Mouse (Mus musculus) erythroblast, embryonic 14.5 days (primary cell): ENCODE data around the gene Klhl29. TPM values are rescaled to one million over a fixed set of nuclear protein-coding genes. Genes with fewer than 3 reads are reported as not detected.

Source experiments
- H3K27me3 ChIP-seq: 2 replicates; pipeline ENCODE4 v1.6.1; 2012; ENCODE audit warnings: inconsistent platforms; ENCODE audit not compliant: control insufficient read depth
- H3K36me3 ChIP-seq: 2 replicates; pipeline ENCODE4 v1.6.1; 2012; ENCODE audit warnings: mild to moderate bottlenecking, inconsistent platforms; ENCODE audit not compliant: control insufficient read depth
- H3K4me1 ChIP-seq: 2 replicates; pipeline ENCODE4 v1.6.1; 2012; ENCODE audit warnings: inconsistent platforms; ENCODE audit not compliant: control insufficient read depth
- H3K4me3 ChIP-seq: replicated peaks from 2 replicates; pipeline ENCODE3; 2012; ENCODE audit warnings: moderate library complexity, mild to moderate bottlenecking, inconsistent platforms
- H3K9me3 ChIP-seq: 2 replicates; pipeline ENCODE4 v1.6.1; 2012; ENCODE audit warnings: low read length, inconsistent platforms, mixed read lengths; ENCODE audit not compliant: control insufficient read depth
- GATA1 ChIP-seq: IDR thresholded peaks from 2 replicates; pipeline ENCODE4 v1.6.1; 2012; ENCODE audit warnings: low read length, inconsistent platforms, mixed read lengths
- TAL1 ChIP-seq: IDR thresholded peaks from 3 replicates; pipeline ENCODE4 v1.6.1; 2012; ENCODE audit warnings: low read length, inconsistent platforms, mixed read lengths
- polyA plus RNA-seq: library from polyadenylated mRNA; stranded (reverse); fragments of >175 nt; gene quantifications from 2 replicates; pipeline ENCODE4 v1.2.3, GENCODE M21; 2012

Gene Klhl29
- polyA plus RNA-seq, 1 experiment = not detected

DNA sequence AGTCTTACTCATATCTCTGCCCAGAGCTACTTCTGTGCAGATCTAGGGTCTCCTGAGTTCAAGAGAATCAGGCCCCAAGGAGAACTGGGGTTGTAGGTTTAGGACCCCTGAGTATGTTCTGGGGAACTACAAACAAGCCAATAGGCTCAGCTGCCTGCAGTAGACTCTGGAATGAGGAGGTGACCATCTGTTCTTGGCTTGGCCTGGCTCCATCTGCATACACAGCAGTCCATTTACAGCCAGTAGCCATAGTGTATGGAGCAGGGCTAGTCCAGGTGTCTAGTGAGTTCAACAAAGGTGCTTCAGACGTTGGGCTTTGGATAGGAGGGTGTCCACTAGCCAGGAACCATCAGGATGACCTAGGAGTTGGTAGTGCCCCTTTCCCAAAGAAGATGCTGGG lies 151.9 kb downstream of the Klhl29 start:
- no peaks in the 10 kb centered on the region for H3K4me1 ChIP-seq
- TF ChIP-seq TAL1 = no peak
- TF ChIP-seq GATA1 = no peak
- H3K4me3 ChIP-seq = no peak overlapping the region
- no peaks in the 10 kb centered on the region for H3K27me3 ChIP-seq
- no peaks in the 10 kb centered on the region for H3K36me3 ChIP-seq
- no peaks in the 10 kb centered on the region for H3K9me3 ChIP-seq

DNA sequence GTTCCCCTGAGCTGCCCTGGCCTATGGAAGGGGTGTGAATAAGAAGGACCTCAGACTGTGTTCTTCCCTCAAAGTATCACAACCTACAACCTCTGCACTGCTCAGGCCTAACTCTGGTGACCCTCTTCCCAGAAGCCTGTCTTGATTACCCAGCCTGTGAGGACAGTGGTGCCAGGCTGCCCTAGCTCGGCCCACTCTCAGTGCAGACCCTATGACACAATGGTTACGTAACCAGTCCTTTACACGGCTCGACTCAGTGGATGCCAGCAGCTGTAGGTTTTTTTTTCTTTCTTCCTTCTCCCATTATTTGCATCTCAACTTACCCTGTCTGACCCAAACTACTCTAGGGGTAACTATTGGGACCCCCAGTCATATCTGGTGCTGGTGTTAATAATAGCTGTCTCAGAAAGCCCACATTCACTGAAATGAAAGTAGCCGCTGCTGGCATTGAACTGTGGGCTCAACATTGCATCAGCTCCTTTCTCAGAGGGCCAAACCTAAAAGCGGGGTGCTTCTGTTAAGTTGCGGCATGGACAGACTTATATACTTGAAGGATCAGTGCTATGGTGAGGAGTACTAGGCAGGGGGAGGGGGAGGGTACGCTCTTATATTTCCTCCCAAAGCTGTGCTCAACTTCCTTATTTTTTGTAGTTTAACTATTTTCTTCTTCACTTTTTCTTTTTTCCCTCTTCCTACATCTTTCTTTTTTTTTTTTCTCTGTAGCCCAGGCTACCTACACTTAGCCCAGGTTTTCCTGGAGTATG lies 152.9 kb downstream of the Klhl29 start:
- no peak overlapping the region for H3K4me3 ChIP-seq
- no peaks in the 10 kb centered on the region for H3K9me3 ChIP-seq
- no peaks in the 10 kb centered on the region for H3K4me1 ChIP-seq
- TF ChIP-seq GATA1 (no peak), TAL1 (no peak)
- no peaks in the 10 kb centered on the region for H3K27me3 ChIP-seq
- H3K36me3 ChIP-seq = no peaks in the 10 kb centered on the region

DNA sequence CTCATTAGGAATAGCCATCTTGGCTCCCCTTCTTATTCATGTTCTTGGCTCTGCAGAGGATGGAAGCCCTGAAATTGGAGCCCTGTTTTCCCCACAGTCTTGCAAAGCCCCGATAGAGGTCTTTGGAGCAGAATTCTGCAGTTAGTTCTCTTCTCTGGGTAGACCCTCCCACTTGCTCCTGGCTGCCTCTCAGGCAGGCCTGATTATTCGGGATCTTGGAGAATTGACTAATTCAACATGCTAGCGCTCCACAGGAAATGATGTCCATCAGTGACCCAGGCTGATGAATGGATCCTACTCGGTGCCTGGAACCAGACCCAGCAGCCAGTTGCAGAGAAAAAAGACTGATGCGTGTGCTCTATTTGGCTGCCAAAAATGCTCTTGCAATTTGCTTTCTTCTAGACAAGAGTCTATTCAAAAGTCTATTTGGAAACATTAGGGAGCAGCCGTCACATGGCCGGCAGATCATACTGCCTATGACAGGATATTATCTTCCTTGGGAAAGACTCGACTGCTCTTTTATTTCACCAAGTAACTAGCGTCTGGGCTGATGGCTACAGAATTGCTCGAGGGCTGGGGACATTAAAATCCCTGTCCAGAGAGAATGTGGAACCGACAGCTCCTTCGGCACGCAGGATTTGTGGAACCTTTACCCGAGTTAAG lies 155.4 kb downstream of the Klhl29 start:
- H3K36me3 ChIP-seq = no peaks in the 10 kb centered on the region
- H3K9me3 ChIP-seq = no peaks in the 10 kb centered on the region
- H3K27me3 ChIP-seq = no peaks in the 10 kb centered on the region
- TF ChIP-seq TAL1 = no peak
- no peak for TF ChIP-seq GATA1
- H3K4me3 ChIP-seq = no peak overlapping the region
- no peaks in the 10 kb centered on the region for H3K4me1 ChIP-seq

DNA sequence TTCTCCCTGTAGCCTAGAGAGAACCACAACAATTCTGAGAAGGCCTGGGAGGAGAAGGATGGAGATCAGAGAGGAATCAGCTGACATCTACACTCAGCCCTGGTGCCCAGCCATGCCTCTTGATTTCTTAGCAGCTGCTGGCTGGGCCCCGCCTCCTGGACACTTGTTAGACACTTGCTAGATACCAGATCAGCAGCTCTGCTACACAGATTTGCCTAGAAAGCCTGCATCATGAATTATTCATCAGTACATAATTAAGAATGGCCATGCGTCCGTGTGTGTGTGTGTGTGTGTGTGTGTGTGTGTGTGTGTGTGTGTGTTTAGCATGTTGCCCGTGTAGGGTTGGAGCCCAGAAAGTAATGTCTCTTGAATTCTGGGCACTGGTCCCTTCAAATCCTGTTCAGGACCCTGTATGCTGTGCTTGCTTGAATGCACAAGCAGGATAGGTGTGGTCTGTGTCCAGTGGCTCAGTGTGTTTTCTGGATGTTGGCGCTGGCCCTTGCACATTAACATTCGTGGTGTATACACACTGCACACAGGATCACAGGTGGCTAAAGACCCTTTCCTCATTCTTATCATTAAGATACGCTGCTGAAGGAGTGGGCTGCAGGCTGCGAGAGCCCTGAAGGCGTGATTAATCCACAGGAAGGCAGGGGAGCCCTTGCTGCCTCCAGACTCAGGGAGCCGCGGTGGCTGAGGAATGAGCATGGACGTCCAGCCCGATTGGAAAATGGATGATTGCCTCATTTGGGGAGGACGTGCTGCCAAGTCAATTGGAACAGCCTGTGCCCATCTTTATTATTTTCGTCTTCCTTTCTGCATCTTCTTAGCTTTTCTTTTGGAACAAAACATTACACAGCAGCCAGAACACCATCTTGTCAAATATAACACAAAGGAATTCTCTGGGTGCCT lies 159.4 kb downstream of the Klhl29 start:
- Histone ChIP-seq H3K9me3 (no peaks in the 10 kb centered on the region), H3K4me1 (no peaks in the 10 kb centered on the region), H3K4me3 (no peak overlapping the region), H3K27me3 (no peaks in the 10 kb centered on the region), H3K36me3 (no peaks in the 10 kb centered on the region)
- no peak for TF ChIP-seq GATA1
- no peak for TF ChIP-seq TAL1

DNA sequence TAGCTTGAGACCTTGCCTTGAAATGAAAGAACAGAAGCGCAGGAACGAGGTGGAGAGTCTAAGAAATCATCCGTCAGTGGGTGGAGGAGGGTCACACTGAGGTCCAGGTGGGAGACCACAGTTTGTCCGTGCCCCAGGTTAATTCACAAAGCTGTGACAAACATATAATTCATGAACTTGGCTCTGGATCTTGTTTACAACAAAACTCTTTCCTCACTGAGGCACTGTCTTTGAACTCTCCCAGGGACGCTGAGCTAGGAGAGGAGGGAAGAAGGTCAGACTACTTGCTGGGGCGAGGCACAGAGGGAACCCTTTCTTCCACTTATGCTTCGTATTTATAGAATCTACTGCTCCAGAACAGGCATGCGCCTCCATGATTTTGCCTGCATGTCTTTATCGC lies 161.2 kb downstream of the Klhl29 start:
- Histone ChIP-seq H3K36me3 (no peaks in the 10 kb centered on the region), H3K4me1 (no peaks in the 10 kb centered on the region), H3K4me3 (no peak overlapping the region), H3K9me3 (no peaks in the 10 kb centered on the region), H3K27me3 (no peaks in the 10 kb centered on the region)
- no peak for TF ChIP-seq TAL1
- TF ChIP-seq GATA1 = no peak

DNA sequence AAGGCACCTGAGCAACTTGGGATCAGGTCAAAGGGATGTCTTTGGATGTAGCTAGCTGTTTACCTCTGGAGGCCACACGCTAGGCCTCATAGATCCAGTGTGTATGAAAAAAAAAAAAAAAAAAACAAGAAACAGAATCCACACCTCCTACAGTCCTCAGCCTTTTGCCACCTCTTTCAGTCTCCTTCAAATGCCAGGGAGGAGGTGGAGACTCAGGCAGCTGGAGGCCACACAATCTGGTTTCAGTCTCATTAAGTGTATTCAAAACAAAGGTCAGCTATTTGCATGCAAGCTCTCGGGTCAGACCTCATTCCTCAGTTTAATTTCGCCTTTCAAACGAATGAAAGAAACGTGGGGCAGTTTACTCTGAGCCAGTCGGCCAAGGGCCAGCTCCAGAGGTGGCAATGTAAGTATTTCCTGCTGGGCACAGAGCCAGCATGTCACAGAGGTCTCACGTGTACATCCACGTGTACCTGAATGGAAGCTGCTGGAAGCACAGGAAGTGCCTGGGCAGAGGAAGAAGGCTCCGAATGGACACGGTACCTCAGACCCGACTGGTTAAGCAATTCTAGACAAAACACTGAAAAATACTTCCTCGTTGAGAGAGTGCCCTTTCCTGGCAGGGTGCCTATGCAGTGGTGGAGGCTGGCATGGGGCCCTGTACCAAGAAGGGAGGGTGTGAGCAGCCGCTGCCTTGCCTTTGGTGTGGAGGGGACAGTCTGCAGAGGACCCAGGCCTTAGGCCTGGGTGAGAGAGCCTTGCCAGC lies 162.0 kb downstream of the Klhl29 start:
- Histone ChIP-seq H3K4me1 (no peaks in the 10 kb centered on the region), H3K9me3 (no peaks in the 10 kb centered on the region), H3K4me3 (no peak overlapping the region), H3K27me3 (no peaks in the 10 kb centered on the region), H3K36me3 (no peaks in the 10 kb centered on the region)
- TF ChIP-seq GATA1 = no peak
- no peak for TF ChIP-seq TAL1

DNA sequence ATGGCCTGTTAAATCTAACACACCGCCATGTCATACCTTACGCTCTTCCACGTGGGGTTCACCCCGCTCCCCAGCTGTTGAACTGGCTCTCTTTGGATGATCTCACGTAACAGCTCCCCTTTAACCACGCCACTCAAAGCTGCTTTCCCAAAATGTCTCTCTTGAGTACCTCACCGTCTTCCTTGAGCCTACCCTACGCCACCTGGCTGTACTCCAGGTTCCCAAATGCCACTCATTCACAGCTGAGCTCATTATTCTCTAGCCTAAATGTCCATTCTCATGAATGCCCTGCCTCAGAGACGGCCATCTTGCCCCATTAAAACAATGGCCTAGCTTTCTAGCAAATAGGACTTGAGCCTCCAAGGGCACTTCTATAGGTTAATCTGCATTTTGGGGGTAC lies 163.6 kb downstream of the Klhl29 start:
- Histone ChIP-seq H3K27me3 (no peaks in the 10 kb centered on the region), H3K4me1 (no peaks in the 10 kb centered on the region), H3K9me3 (no peaks in the 10 kb centered on the region), H3K36me3 (no peaks in the 10 kb centered on the region), H3K4me3 (no peak overlapping the region)
- TF ChIP-seq GATA1 = no peak
- no peak for TF ChIP-seq TAL1

DNA sequence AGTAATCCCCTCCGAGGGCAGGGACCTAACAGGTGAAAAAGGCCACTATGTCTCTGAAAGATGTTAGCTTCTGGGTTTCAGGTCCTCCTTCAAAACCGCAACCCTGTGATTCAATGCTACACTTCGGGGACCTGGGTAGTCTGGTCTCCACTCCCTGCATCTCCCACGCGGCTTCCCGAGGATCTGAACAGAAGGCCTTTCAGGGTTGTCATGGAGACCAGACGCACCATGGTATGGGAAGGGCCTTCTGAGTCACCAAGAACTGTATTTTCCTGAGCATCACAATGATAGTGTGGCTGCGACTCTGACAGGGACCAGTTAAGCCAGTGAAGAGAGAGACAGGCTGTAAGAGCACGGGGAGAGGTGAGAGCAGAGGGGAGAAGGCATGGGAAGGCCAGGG lies 164.7 kb downstream of the Klhl29 start:
- TF ChIP-seq TAL1 (no peak), GATA1 (no peak)
- Histone ChIP-seq H3K9me3 (no peaks in the 10 kb centered on the region), H3K4me1 (no peaks in the 10 kb centered on the region)

More for the DNA sequence above, 164.7 kb downstream of the Klhl29 start:
- H3K27me3 ChIP-seq = no peaks in the 10 kb centered on the region
- H3K4me3 ChIP-seq = no peak overlapping the region
- no peaks in the 10 kb centered on the region for H3K36me3 ChIP-seq
